Mouse (Mus musculus) stomach, embryonic 16.5 days (tissue): Measurements from ENCODE around the gene Pla1a. TPM values are rescaled to one million over a fixed set of nuclear protein-coding genes. Genes with fewer than 3 reads are reported as not detected.

Source experiments
- ATAC-seq: fragments of 200-750 bp; cut with Nextera tagmentation; 2 replicates; pipeline ENCODE4 v1.8.0; 2017; ENCODE audit warnings: moderate number of reproducible peaks, moderate TSS enrichment; ENCODE audit not compliant: insufficient read depth, low FRiP score
- H3K27ac ChIP-seq: fragments of 300-500 bp; sonication (generic); 2 replicates; pipeline ENCODE4 v1.5.1; 2014; ENCODE audit warnings: low read length
- H3K27me3 ChIP-seq: fragments of 300-500 bp; sonication (generic); 2 replicates; pipeline ENCODE4 v1.6.1; 2014; ENCODE audit warnings: low read length, control low read depth, mixed read lengths; ENCODE audit not compliant: control insufficient read depth, insufficient read depth
- H3K36me3 ChIP-seq: fragments of 300-500 bp; sonication (generic); 2 replicates; pipeline ENCODE4 v1.6.1; 2014; ENCODE audit warnings: low read length; ENCODE audit not compliant: control insufficient read depth, insufficient read depth
- H3K4me1 ChIP-seq: fragments of 300-500 bp; sonication (generic); 2 replicates; pipeline ENCODE4 v1.6.1; 2014; ENCODE audit warnings: low read length, control low read depth, mixed read lengths; ENCODE audit not compliant: control insufficient read depth, insufficient read depth
- H3K4me2 ChIP-seq: fragments of 300-500 bp; sonication (generic); 2 replicates; pipeline ENCODE4 v1.6.1; 2014; ENCODE audit warnings: low read depth, low read length, mixed read lengths
- H3K4me3 ChIP-seq: fragments of 300-500 bp; sonication (generic); replicated peaks from 2 replicates; pipeline ENCODE4 v1.5.1; 2014; ENCODE audit warnings: mild to moderate bottlenecking, low read length
- H3K9ac ChIP-seq: fragments of 300-500 bp; sonication (generic); 2 replicates; pipeline ENCODE4 v1.6.1; 2014; ENCODE audit warnings: low read length
- H3K9me3 ChIP-seq: fragments of 300-500 bp; sonication (generic); replicated peaks from 2 replicates; pipeline ENCODE4 v1.6.1; 2016; ENCODE audit warnings: low read length, control low read depth; ENCODE audit not compliant: control insufficient read depth
- WGBS: fragments of 180-500 bp; shearing (Covaris S2); extraction: QIAGEN DNeasy Blood & Tissue Kit; methylation state at CpG from one replicate; pipeline ENCODE4 v1.1.7; 2014; 5-methylcytosine and 5-hydroxymethylcytosine counted together
- polyA plus RNA-seq: library from polyadenylated mRNA; unstranded; fragments of >200 nt; fragmentation: Nextera tagmentation; extraction: Ambion mirVana; gene quantifications from 2 replicates; pipeline ENCODE4 v1.2.1, GENCODE M21; 2015

Pla1a gene
- polyA plus RNA-seq, 1 experiment from 2014 or later, result 2.6 TPM

DNA sequence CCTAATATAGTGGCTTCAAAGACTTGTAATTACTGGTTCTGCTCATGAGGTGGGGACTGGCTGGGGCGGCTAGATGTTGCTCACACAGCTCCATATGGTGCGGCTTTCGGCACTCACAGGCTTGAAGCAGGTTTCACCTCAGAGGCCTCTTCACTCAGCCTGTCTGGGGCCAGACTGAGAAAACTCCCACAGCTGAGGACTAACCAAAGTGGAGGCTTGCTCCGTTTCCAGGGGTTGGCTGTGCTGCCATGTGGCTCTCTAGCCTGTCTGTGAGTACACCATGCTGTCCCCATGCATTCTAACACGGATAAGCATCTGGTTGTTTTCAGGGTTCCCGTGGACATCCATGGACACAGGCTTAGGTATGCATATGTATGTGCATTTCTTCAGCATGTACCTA is 54.4 kb downstream of the Pla1a start:
- 84% methylated on average over 6 of the region's 6 CpGs for WGBS
- Histone ChIP-seq H3K4me2 (no peak overlapping the region), H3K4me1 (no peaks in the 10 kb centered on the region), H3K36me3 (no peaks in the 10 kb centered on the region), H3K4me3 (no peak overlapping the region), H3K27ac (no peak overlapping the region), H3K27me3 (no peaks in the 10 kb centered on the region), H3K9ac (no peak overlapping the region), H3K9me3 (no peaks in the 10 kb centered on the region)
- no peak for ATAC-seq

DNA sequence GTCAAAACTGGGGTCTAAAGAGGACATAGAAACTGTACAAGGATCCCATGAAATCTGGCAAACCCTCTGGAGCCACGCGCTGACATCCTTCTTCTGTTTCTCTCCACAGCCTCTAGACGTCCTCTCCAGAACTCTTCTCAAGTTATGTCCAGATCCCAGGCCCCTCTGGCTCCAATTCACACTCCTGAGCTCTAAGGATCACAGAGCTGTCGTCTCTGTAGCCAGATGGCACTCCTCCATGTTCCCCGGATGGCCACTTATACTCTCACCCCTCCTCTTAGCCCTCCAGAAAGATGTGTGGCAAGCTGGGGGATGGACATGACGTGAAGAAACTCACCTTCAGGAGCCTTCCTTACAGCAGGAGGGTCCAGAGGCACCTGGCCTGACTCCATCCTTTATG is 55.4 kb downstream of the Pla1a start:
- no peaks in the 10 kb centered on the region for H3K4me1 ChIP-seq
- no peaks in the 10 kb centered on the region for H3K27me3 ChIP-seq
- no peak overlapping the region for H3K4me3 ChIP-seq
- no peak overlapping the region for H3K9ac ChIP-seq
- H3K27ac ChIP-seq, result no peak overlapping the region
- ATAC-seq, result no peak
- 83% methylated on average over 6 of the region's 6 CpGs for WGBS
- no peak overlapping the region for H3K4me2 ChIP-seq
- H3K36me3 ChIP-seq, result no peaks in the 10 kb centered on the region
- no peaks in the 10 kb centered on the region for H3K9me3 ChIP-seq

DNA sequence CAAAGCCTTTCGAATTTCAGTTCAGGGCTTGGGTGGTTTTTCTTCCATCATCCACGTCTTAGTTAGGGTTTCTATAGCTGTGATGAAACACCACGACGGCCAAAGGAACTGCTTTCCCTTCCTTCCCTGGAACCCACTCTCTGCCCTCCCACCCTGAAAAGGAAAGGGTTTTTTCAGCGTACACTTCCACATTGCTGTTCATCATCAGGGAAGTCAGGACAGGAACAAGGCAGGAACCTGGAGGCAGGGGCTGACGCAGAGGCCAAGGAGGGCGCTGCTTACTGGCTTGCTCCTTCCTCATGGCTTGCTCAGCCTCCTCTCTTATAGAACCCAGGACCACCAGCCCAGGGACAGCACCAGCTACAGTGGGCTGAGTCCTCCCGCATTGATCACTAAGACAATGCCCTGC is 56.1 kb downstream of the Pla1a start:
- H3K27me3 ChIP-seq, result no peaks in the 10 kb centered on the region
- 44% methylated on average over 8 of the region's 8 CpGs for WGBS
- H3K4me2 ChIP-seq, result peak overlapping the region; percentile 59
- H3K4me3 ChIP-seq, result peak overlapping the region; percentile 43
- H3K4me1 ChIP-seq, result no peaks in the 10 kb centered on the region
- no peak for ATAC-seq
- H3K9me3 ChIP-seq, result no peaks in the 10 kb centered on the region
- H3K9ac ChIP-seq, result peak overlapping the region; percentile 74
- H3K27ac ChIP-seq, result peak overlapping the region; percentile 42
- no peaks in the 10 kb centered on the region for H3K36me3 ChIP-seq

DNA sequence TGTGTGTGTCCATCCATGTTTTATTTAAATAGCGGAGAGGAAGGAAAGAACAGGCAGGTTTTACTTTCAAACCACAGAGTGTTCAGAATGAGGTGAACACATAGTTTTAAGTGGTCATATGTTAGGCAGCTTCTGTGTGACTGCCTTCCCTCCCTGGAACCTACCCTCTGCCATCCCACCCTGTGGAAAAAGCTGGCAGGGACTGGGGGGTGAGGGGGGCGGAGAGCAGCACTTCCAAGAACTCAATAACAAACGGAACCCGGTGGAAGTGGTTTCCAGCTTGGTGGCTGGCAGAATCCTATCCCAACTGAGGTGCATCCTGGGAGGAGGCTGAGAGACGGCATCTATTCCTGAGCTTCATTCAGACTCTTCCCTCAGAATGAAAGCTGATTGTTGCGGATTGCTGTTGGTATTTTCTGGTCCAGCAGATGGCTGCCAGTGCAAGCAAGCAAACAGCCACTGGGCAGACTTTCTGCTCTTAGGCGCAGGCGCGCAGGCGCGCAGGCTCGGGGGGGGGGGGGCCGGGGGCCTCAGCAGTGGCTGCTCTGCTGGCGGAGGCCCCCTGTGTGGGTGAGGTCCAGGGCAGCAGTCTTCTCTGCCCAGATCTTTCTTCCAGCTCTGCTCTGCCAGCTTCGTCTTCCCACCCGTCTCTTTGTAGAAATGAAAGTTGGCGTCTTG is 56.6 kb downstream of the Pla1a start:
- Histone ChIP-seq H3K4me3 (peak overlapping the region; percentile 43), H3K4me1 (no peaks in the 10 kb centered on the region), H3K36me3 (no peaks in the 10 kb centered on the region), H3K9ac (peak overlapping the region; percentile 74), H3K27ac (peak overlapping the region; percentile 42), H3K9me3 (no peaks in the 10 kb centered on the region), H3K27me3 (no peaks in the 10 kb centered on the region), H3K4me2 (peak overlapping the region; percentile 59)
- WGBS, result 31% methylated on average over 17 of the region's 17 CpGs
- ATAC-seq, result peak; percentile 78

DNA sequence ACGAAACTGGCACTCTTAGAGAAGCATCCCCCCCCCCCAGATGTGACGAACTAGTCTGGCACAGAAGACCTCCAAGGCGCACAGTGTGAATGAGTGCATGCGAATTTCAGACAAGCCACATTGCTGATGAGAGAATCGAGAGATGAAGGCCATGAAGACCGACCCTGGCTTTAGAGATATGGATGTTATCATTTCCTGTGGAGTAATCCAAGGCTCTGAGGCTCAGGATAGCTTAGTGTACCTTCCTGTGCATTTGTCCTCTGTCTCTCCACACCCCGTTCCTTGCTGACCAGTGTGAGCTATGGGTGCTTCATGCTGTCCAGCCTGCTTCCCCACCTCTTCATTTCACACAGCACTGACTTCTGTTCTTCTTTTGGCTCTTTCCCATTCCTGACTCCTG is 57.8 kb downstream of the Pla1a start:
- H3K27ac ChIP-seq, result no peak overlapping the region
- H3K4me3 ChIP-seq, result no peak overlapping the region
- no peak overlapping the region for H3K9ac ChIP-seq
- no peaks in the 10 kb centered on the region for H3K9me3 ChIP-seq
- WGBS, result 81% methylated on average over 7 of the region's 7 CpGs
- H3K27me3 ChIP-seq, result no peaks in the 10 kb centered on the region
- H3K4me2 ChIP-seq, result no peak overlapping the region
- no peaks in the 10 kb centered on the region for H3K4me1 ChIP-seq
- no peak for ATAC-seq
- H3K36me3 ChIP-seq, result no peaks in the 10 kb centered on the region

DNA sequence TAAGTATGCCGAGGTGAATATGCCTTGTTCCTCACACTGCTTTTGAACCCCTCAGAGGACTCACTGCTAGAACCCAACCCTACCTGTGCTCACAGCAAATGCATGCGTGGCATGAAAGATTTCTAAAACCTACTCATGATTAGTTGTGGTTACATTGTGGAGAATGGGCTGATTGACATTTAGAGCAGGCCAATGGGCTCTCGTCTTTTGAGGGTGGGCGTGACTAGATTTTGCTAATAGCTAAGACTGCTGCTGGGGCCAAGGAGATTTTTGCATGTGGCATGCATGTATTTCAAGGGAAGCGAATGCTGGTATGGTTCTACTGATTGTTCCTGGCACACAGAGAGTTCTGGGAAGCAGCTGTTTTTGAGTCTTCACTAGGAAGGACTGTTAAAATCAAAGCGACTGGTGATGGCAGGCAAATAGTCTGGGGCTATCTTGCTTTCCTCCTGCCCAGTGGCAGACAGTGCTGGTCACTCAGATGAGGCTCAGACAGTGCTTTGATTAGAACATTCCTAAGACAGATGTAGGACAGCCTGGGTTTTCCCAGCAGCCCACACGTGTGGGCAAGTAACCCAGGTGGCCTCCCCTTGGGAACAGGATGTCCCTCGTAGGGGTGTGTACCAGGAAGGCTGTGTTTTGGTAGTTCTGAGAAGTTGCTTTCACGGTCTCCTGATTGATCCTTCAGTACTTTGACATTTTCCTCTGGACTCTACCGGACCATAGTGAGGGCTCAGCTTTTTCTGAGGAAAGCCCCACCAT is 58.4 kb downstream of the Pla1a start:
- 77% methylated on average over 10 of the region's 10 CpGs for WGBS
- H3K4me2 ChIP-seq, result no peak overlapping the region

DNA sequence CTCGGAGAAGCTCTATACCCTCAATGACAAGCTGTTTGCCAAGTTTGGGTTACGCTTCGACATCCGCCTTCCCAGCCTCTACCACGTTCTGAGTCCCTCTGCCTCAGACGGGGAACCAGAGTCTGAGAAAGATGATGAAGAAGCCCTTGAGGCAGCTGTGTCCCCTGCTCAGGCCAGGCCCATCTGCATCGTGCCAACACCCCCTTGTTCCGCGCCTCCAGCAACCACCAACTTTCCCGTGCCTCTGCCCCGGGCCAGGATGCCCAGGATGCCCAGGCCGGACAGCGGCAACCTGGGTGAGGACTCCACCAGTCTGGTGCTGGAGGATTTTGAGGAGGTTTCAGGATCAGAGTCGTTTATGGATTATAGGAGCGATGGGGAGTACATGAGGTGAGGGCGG is 59.0 kb downstream of the Pla1a start:
- WGBS, result 80% methylated on average over 16 of the region's 16 CpGs
- no peak overlapping the region for H3K4me3 ChIP-seq
- H3K4me1 ChIP-seq, result no peaks in the 10 kb centered on the region
- H3K4me2 ChIP-seq, result no peak overlapping the region
- H3K9ac ChIP-seq, result no peak overlapping the region
- no peaks in the 10 kb centered on the region for H3K36me3 ChIP-seq
- no peak overlapping the region for H3K27ac ChIP-seq
- no peak for ATAC-seq
- H3K9me3 ChIP-seq, result no peaks in the 10 kb centered on the region
- H3K27me3 ChIP-seq, result no peaks in the 10 kb centered on the region

More for the DNA sequence above, 58.4 kb downstream of the Pla1a start:
- Histone ChIP-seq H3K9ac (no peak overlapping the region), H3K4me3 (no peak overlapping the region), H3K27me3 (no peaks in the 10 kb centered on the region), H3K27ac (no peak overlapping the region), H3K4me1 (no peaks in the 10 kb centered on the region), H3K36me3 (no peaks in the 10 kb centered on the region), H3K9me3 (no peaks in the 10 kb centered on the region)
- no peak for ATAC-seq

DNA sequence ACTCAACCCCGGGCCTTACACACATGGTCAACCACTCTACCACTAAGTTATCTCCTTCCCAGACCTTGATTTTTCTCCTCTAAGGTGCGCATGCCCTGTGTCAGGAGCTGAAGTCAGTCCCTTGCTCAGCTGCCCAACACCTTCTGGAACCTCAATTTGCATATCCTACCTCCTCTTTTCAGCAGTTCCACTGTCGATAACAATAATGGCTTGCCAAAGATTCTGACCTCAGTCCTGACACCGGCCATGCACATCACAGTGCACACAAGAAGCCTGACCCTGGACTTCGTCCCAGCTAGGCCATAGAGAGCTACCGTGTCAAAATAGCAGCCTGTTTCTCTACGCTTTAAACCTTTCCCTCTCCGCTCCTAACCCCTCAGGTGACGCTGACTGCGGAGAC is 59.5 kb downstream of the Pla1a start:
- no peak overlapping the region for H3K27ac ChIP-seq
- H3K4me2 ChIP-seq, result no peak overlapping the region
- no peak for ATAC-seq
- H3K4me1 ChIP-seq, result no peaks in the 10 kb centered on the region
- no peak overlapping the region for H3K4me3 ChIP-seq
- no peak overlapping the region for H3K9ac ChIP-seq
- no peaks in the 10 kb centered on the region for H3K9me3 ChIP-seq
- H3K36me3 ChIP-seq, result no peaks in the 10 kb centered on the region
- WGBS, result 77% methylated on average over 10 of the region's 10 CpGs
- no peaks in the 10 kb centered on the region for H3K27me3 ChIP-seq

DNA sequence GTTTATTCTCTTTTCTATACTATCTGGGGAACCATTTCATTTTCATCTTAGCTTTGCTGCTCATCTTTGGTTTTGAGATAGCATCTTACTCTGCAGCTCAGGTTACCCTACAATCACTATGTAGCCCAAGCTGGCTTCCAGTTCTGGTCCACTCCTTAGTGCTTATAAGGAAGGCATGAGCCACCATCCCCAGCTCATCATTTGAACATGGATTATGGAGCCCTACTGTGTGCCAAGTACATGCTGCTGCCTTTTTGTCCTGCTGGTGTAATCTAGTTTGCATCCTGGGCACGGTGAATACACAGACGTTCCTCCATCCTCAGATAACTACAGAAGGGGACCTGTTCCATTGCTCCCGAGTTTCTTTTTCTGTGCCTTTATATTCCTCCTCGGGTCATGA is 60.1 kb downstream of the Pla1a start:
- Histone ChIP-seq H3K36me3 (no peaks in the 10 kb centered on the region), H3K27ac (no peak overlapping the region), H3K4me1 (no peaks in the 10 kb centered on the region), H3K9ac (no peak overlapping the region), H3K9me3 (no peaks in the 10 kb centered on the region), H3K4me3 (no peak overlapping the region), H3K4me2 (no peak overlapping the region), H3K27me3 (no peaks in the 10 kb centered on the region)
- no peak for ATAC-seq
- WGBS, result 83% methylated on average over 4 of the region's 4 CpGs
